Mouse (Mus musculus) brown adipose tissue, adult 24 weeks (tissue): ENCODE measurements around the gene Mptx2. TPM values are rescaled to one million over a fixed set of nuclear protein-coding genes. Genes with fewer than 3 reads are reported as not detected.
"Not testable (repeated sequence)": the region's sequence is repeated elsewhere in the genome, so short reads cannot be mapped to it uniquely, and the experiment has no call there.

Experiments
- H3K27ac ChIP-seq: fragments of 200-500 bp; replicated peaks from 2 replicates; pipeline ENCODE4 v1.5.1; 2012; ENCODE audit warnings: low read depth, mild to moderate bottlenecking, low read length
- H3K4me1 ChIP-seq: fragments of 200-500 bp; 2 replicates; pipeline ENCODE4 v1.6.1; 2012; ENCODE audit warnings: low read length, mixed read lengths; ENCODE audit not compliant: control insufficient read depth, insufficient read depth, insufficient read length
- H3K4me3 ChIP-seq: fragments of 200-500 bp; 2 replicates; pipeline ENCODE4 v1.5.1; 2012; ENCODE audit warnings: low read depth, mild to moderate bottlenecking, low read length, moderate library complexity; ENCODE audit not compliant: insufficient read depth
- polyA plus RNA-seq: library from polyadenylated mRNA; stranded (reverse); fragments of >200 nt; gene quantifications from 2 replicates; pipeline ENCODE4 v1.2.4, GENCODE M21; 2012; ENCODE audit not compliant: missing spikeins, insufficient read depth, insufficient read length

Mptx2 gene
- not detected in 2 replicates for polyA plus RNA-seq

DNA sequence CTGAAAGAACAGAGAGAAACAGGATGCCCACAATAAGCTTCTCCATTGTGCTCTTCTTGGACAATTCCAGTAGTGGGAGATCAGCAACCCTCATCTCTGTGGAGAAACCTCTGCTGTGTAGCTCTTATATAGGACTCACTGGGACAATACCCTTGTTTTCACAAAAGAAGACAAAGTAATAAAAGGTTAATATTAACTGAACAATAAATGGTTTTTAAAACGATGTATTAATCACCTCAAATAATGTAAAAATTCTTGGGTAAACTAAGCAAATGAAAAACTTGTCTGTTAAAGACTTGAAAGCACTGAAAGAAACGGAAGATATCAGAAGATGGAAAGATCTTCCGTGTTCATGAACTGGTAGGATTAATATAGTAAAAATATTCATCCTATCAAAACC, at the start of gene Mptx2:
Gene Mptx2, minus strand, starts transcription at position 101 of the 400 bp plus-strand sequence.
- no peaks in the 10 kb centered on the region for H3K4me1 ChIP-seq
- no peak within 1 kb of the TSS for H3K4me3 ChIP-seq
- H3K27ac ChIP-seq, result no peak within 1 kb of the TSS

DNA sequence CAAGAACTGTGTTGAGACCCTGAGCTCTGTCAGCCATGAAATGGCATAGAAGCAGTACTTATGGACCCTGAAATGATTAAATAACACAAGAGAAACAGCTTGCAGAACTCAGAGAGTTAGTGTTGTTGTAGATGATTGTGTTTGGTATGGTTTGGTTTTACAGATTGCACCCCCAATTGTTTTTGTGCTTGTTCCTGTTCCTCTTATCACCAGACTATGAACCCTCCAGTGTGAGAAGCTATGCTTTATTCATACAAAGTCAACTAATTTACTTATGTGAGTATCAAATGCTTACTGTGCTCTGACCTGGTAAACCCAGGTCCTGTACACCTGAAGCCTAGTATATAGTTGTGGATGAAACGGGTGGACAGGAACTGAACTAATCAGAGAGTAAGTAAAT, 49.0 kb upstream of the Mptx2 start:
- Histone ChIP-seq H3K27ac (no peak overlapping the region), H3K4me3 (no peak overlapping the region), H3K4me1 (no peaks in the 10 kb centered on the region)

DNA sequence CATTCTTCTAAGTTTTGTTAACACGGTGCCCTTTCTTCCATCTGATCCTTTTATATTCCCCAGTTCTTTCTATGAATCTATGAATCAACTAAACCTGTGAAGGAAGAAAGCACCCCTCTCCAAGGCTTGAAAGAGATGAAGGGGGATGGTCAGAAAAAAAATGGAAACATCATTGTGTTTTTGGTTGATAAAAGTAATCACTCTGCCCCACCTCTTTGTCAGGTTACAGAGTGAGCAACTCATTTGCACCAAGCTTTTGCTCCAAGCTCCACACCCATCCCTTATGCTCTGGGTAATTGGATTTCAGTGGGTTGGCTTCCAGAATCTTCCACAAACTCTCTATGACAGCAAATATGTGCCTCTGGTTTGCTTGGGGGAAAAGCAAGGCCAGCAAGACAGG, 47.8 kb upstream of the Mptx2 start:
- Histone ChIP-seq H3K4me1 (no peaks in the 10 kb centered on the region), H3K4me3 (no peak overlapping the region), H3K27ac (no peak overlapping the region)

DNA sequence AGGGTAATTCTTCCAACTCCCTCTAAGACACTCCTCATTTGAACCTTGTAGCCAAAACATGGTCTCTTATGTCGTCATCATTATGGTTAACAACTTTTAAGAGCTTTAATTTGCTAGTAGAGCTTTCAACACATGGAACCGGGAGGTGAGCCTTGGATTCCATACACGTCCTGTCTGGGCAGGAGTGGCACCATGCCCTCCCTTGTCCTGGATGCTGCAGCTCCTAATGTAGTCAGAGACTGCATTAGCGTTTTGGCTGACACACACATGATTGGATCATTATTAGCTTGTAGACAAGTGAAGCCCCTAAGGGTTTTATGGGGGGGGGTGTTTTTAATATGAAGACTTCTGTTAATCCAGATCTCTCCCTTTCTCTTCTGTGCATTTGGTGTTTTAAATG, 47.4 kb upstream of the Mptx2 start:
- Histone ChIP-seq H3K4me3 (no peak overlapping the region), H3K27ac (no peak overlapping the region), H3K4me1 (no peaks in the 10 kb centered on the region)

DNA sequence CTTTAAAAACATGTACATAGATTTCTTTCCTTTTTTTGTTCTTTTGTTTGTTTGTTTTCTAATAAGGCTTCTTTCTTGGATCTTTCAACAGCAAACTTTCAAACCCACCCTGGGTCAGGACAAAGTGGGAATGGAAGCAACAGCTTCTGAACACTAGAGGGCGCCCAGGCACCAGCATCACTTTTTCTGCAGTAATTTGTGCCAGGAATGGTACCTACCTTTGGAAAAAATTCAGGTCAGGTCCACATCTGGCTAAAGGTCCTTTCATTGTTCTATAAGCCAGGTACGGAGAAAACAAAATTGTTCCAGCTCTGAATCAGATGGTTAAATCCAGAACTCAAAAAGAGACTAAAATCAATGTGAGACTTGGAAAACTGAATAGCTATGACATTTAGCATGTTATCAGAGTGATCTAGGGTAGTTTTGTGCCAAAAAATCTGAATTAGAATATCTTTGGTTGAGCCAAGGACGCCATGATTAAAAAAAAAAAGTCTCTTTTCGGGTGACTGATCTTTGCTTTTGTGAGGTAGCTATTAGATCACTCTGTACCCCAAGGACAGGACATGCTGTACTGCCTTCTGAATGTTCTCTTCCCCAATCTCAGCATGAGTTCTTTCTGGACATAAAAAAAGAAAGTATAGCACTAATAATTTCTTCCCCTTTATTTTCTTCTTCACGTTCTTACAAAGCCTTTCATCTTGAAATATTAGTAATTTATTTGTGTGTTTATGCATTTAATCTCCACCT, 46.4 kb upstream of the Mptx2 start:
- no peaks in the 10 kb centered on the region for H3K4me1 ChIP-seq
- no peak overlapping the region for H3K27ac ChIP-seq
- H3K4me3 ChIP-seq, result no peak overlapping the region

DNA sequence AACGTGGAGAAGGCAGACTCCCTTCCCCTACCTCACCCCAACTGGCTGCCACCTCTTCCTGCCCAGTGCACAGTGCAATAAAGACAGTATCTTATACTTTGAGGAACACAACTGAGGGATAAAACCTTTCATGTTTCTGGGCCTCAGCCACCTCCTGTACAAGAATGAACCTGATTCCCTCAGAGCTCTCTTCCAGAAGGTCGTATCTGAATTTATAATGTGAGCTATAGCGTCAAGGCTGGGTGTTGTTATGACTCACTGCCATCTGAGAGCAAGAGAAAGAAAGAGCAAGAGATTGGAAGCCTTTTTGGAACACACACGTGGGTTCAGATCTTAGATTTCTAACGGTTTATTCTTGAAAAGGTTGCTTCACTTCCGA, 44.7 kb upstream of the Mptx2 start:
- H3K4me3 ChIP-seq, result no peak overlapping the region
- no peaks in the 10 kb centered on the region for H3K4me1 ChIP-seq
- H3K27ac ChIP-seq, result no peak overlapping the region

DNA sequence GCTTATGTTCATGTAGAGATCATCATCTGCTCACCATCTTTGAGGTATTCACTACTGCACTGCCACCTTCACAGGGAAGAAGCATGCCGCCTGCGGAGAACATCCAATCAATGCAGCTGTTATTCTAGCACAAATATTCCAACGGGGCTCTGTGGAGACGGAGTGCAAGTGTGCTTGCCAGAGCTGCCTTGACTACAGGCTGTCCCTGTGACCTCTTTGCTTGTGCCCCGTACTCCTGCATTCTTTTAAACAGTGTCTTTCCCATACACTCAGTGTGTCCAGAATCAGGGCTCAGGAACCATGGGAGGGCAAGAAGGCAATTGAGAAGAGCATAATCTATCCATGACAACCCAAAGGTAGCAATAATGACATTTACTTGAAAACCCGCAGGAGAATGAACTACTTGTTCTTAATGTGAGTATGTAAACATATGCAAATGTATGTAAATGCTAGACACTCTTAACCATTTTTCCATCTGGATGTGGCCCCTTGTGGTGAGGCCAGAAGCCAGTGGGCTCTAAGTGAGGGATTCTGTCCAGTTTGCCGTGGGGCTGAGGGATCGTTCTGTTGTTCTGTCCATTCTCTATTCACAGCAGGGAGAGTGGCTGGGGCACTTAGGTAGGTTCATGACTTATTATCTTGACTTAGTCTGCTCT, 44.1 kb upstream of the Mptx2 start:
- H3K4me3 ChIP-seq, result no peak overlapping the region
- no peak overlapping the region for H3K27ac ChIP-seq
- no peaks in the 10 kb centered on the region for H3K4me1 ChIP-seq

DNA sequence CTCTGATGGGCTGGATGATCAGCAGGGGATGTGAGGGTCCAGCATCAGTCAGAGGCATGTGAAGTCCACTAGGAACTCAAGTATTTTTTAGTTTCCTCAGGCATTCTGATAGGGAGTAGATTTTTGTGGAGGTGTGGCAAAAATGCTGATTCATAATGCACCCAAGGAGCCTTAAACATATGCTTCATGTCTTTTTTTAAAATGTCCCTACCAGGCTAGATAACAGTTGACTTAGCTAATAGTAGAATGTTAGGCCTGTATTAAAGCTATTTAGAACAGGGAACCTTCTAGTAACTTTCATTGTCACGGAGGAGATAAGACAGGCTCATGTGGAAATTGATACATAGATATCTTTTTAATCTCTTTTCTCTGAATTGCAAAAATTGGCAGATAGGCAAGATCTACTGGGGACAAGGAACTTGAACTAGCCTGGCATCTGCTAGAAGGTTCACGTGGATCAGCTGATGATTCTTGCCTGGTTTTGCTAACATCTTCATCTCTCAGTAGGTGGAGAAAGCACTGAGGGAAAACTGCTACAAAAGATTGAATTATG, 40.4 kb upstream of the Mptx2 start:
- no peaks in the 10 kb centered on the region for H3K4me1 ChIP-seq
- no peak overlapping the region for H3K27ac ChIP-seq

DNA sequence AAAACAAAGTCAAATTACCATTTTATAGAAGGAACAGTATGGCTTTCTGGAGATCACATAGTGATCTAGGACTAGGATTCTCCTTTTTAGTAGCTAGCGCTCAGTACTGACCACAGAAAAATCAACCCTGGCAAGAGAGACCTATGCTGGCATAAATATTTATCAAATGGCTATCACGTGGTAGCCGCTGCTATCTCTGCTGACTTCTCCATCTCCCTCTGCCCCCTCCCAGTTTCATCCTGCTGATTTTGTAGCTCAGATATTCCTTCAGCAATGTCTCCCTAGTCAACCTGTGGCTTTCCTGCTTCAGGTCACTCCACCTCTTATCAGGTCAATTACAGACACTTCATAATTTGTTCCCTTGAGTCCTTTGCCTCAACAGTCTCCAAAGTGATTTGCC, 38.1 kb upstream of the Mptx2 start:
- Histone ChIP-seq H3K4me3 (no peak overlapping the region), H3K4me1 (no peaks in the 10 kb centered on the region), H3K27ac (no peak overlapping the region)

More for the DNA sequence above, 40.4 kb upstream of the Mptx2 start:
- H3K4me3 ChIP-seq, result no peak overlapping the region

DNA sequence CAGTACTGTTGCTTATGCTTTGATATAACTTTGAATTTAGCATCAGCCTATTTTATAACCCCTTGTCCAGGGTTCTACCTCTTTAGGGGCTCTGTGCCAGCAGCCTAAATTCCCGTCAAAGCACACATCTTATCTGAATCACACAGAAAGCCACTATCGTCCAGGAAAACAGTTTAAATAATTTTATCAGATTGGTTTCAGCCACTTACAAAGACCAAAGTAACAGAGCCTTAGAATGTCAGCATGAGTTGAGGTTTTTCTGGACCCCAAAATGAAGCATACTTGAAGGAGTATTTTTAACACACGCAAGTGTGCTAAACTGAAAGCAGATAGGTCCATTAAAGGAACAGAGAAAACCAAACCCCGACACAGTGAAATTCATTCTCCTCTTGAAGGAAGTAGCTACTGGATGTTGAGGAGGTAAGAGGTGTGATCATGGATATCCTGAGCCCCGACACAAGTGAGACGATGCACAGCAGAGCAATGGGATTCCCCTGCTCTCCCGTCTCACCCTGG, 36.0 kb upstream of the Mptx2 start:
- H3K4me3 ChIP-seq, H3K27ac ChIP-seq, H3K4me1 ChIP-seq: not testable (repeated sequence)

DNA sequence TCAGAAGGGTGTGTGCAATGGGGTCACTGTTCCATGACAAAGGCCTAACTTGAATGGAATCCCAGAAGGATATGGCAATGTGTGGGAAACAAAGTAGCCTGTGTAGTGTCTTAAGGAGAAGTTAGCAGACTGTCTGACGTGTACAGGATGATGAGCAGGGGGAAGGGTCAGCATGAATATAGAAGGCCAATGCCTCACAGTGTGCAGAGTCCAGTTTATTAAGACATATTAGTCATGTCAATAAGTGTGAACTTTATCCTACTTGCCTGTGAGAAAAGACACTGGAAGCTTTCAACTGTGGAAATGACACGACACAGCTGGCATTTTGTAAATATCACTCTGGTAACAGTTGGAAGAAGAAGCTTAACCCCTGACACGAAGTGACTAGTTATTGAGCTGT, 25.2 kb upstream of the Mptx2 start:
- not testable (repeated sequence) for H3K4me3 ChIP-seq, H3K27ac ChIP-seq, H3K4me1 ChIP-seq

DNA sequence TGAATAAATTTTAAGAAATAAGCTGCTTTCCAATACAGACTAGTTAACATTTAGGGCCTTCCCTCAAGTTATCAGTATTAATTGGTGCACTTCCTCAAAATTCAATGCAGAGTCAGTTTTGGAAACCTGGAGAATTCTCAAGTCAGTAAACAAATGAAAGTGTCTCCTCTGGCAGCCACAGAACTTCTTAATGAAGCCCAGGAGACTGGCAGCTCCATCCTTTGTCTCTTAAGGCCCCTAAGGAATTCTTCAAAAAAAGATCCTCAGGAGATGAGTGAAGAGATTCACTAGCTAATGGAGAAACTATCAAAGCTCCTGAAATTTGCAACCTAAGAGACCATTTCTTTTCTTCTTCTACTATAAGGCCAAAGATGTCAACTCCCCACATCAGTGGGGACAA, 11.9 kb downstream of the Mptx2 start, which contains the start of gene Olfr418:
Gene Olfr418, plus strand, starts transcription at position 301 of the 400 bp plus-strand sequence.
- H3K4me1 ChIP-seq, result no peaks in the 10 kb centered on the region
- H3K27ac ChIP-seq, result no peak within 1 kb of the TSS
- H3K4me3 ChIP-seq, result no peak within 1 kb of the TSS

DNA sequence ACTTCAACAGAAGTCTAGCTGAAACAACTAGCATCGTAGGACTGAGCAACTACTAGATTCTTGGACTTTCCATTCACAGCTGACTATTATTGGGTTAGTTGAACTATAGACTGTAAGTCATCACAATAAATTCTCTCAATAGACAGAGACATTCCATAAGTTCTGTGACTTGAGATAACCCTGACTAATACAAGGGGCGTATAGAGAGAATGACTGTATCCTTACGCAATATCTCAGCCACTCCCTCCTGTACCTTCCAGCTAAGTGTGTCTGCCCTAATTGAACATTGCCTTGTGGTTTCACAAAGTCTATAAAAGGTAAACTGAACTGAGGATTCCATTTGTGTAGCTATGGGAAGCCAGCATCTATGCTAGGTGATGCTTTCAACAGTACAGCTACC, 27.7 kb downstream of the Mptx2 start:
- no peak overlapping the region for H3K27ac ChIP-seq

DNA sequence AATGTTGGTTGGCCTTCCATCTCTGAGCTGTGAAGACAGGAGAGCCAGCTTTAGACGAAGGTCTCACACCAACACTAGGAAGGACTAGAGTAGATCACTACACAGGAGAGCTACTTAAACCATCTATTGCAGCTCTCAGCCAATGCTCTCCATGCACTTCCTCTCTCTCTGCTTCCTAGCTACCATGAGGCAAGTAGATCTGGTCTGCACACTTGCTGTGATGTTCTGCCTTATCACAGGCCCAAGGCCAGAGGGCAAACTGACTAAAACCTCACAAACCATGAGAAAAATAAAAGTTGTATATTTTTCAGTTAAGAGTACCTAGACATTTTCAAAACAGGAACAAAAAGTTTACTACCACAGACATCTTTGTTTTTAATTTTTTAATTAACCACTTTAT, 40.6 kb downstream of the Mptx2 start:
- not testable (repeated sequence) for H3K27ac ChIP-seq, H3K4me3 ChIP-seq, H3K4me1 ChIP-seq

More for the DNA sequence above, 27.7 kb downstream of the Mptx2 start:
- H3K4me3 ChIP-seq, result no peak overlapping the region
- no peaks in the 10 kb centered on the region for H3K4me1 ChIP-seq

DNA sequence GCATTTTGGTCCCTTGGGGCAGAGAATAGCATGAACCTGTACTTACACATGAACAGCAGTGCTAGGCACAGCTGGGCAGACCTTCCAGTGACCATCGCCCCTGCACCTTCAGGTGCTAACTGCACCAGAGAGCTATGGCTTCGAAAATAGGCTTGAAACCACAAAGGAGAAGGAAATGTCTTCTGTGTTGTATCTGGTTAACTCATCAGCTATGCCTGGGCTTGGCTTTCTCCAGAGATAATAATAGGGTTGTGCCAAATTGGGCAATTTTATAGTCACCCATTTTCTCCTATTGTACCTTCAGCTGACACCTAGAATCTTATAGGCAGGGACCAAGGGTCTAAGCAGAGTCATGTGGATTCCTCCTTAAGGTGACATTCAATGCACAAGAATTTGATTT, 50.5 kb downstream of the Mptx2 start, which contains the start of gene Fcer1a:
Gene Fcer1a, minus strand, starts transcription at position 134 of the 400 bp plus-strand sequence.
- H3K4me3 ChIP-seq, result no peak within 1 kb of the TSS
- no peaks in the 10 kb centered on the region for H3K4me1 ChIP-seq

More for the DNA sequence above, 50.5 kb downstream of the Mptx2 start, which contains the start of gene Fcer1a:
- H3K27ac ChIP-seq, result no peak within 1 kb of the TSS
